Mouse (Mus musculus) hindbrain, embryonic 13.5 days (tissue): Measurements from ENCODE around the gene Senp3. TPM values are rescaled to one million over a fixed set of nuclear protein-coding genes. Genes with fewer than 3 reads are reported as not detected.
A peak's percentile ranks its signal among the peaks of the same experiment; 100 is the strongest.
"Not testable (repeated sequence)": the region's sequence is repeated elsewhere in the genome, so short reads cannot be mapped to it uniquely, and the experiment has no call there.

Source experiments
- ATAC-seq: fragments of 200-750 bp; cut with Nextera tagmentation; 2 replicates; pipeline ENCODE4 v1.8.0; 2017; ENCODE audit warnings: moderate TSS enrichment; ENCODE audit not compliant: low FRiP score
- H3K27ac ChIP-seq: fragments of 300-500 bp; sonication (generic); 2 replicates; pipeline ENCODE4 v1.5.1; 2015; ENCODE audit warnings: inconsistent platforms, mild to moderate bottlenecking, moderate library complexity
- H3K27me3 ChIP-seq: fragments of 300-500 bp; sonication (generic); 2 replicates; pipeline ENCODE4 v1.6.1; 2015; ENCODE audit warnings: mild to moderate bottlenecking, inconsistent platforms
- H3K36me3 ChIP-seq: fragments of 300-500 bp; sonication (generic); 2 replicates; pipeline ENCODE4 v1.6.1; 2015; ENCODE audit warnings: mild to moderate bottlenecking, inconsistent platforms
- H3K4me1 ChIP-seq: fragments of 300-500 bp; sonication (generic); replicated peaks from 2 replicates; pipeline ENCODE4 v1.6.1; 2015; ENCODE audit warnings: inconsistent platforms
- H3K4me2 ChIP-seq: fragments of 300-500 bp; sonication (generic); 2 replicates; pipeline ENCODE4 v1.6.1; 2015; ENCODE audit warnings: inconsistent platforms, mild to moderate bottlenecking, moderate library complexity
- H3K4me3 ChIP-seq: fragments of 300-500 bp; sonication (generic); 2 replicates; pipeline ENCODE4 v1.5.1; 2015; ENCODE audit warnings: mild to moderate bottlenecking, inconsistent platforms
- H3K9ac ChIP-seq: fragments of 300-500 bp; sonication (generic); 2 replicates; pipeline ENCODE4 v1.6.1; 2015; ENCODE audit warnings: mild to moderate bottlenecking, inconsistent platforms
- H3K9me3 ChIP-seq: fragments of 300-500 bp; sonication (generic); 2 replicates; pipeline ENCODE4 v1.6.1; 2016; ENCODE audit warnings: inconsistent platforms
- WGBS: fragments of 180-500 bp; shearing (Covaris S2); methylation state at CpG from one replicate; pipeline ENCODE4 v1.1.7; 2015; 5-methylcytosine and 5-hydroxymethylcytosine counted together
- polyA plus RNA-seq: library from polyadenylated mRNA; unstranded; fragments of >200 nt; fragmentation: Nextera tagmentation; extraction: Ambion mirVana; gene quantifications from 2 replicates; pipeline ENCODE4 v1.2.1, GENCODE M21; 2015

Gene Senp3
- polyA plus RNA-seq = 94.7 and 95.9 TPM in 2 replicates

- peaks cover 34% of the 10 kb centered on the region for H3K36me3 ChIP-seq
- peak within 1 kb of the TSS; percentile 96 for H3K4me2 ChIP-seq
- peaks cover 56% of the 10 kb centered on the region for H3K4me1 ChIP-seq
- peak; percentile 96 for ATAC-seq
- peak within 1 kb of the TSS; percentile 78 for H3K4me3 ChIP-seq
- WGBS = under 1% methylated on average over 79 of the region's 80 CpGs
- no peaks in the 10 kb centered on the region for H3K9me3 ChIP-seq
- H3K27me3 ChIP-seq = peaks cover 5% of the 10 kb centered on the region; the same call in 1 of the 2 replicates
- H3K9ac ChIP-seq = peak within 1 kb of the TSS; percentile 89
- peak within 1 kb of the TSS; percentile 96 for H3K27ac ChIP-seq
Measured at GRCm38 (mm10) chr11:69681314-69682208, at the start of gene Senp3. Gene Senp3, minus strand, starts transcription at chr11:69682084.

DNA sequence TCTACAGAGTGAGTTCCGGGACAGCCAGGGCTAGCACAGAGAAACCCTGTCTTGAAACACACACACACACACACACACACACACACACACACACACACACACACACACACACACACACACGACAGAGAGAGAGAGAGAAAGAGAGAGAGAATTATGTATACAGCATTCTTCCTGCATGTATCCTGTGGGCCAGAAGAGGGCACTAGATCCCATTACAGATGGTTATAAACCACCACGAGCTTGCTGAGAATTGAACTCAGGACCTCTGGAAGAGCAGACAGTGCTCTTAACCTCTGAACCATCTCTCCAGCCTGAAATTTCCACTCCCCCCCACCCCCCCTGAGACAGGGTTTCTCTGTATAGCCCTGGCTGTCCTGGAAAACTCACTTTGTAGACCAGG, 49.5 kb upstream of the Senp3 start:
- H3K9me3 ChIP-seq, H3K27me3 ChIP-seq, H3K4me1 ChIP-seq, ATAC-seq, H3K4me2 ChIP-seq, H3K9ac ChIP-seq, H3K4me3 ChIP-seq, H3K27ac ChIP-seq: not testable (repeated sequence)
- 69% methylated on average over 1 of the region's 3 CpGs for WGBS
- peaks cover 34% of the 10 kb centered on the region for H3K36me3 ChIP-seq

DNA sequence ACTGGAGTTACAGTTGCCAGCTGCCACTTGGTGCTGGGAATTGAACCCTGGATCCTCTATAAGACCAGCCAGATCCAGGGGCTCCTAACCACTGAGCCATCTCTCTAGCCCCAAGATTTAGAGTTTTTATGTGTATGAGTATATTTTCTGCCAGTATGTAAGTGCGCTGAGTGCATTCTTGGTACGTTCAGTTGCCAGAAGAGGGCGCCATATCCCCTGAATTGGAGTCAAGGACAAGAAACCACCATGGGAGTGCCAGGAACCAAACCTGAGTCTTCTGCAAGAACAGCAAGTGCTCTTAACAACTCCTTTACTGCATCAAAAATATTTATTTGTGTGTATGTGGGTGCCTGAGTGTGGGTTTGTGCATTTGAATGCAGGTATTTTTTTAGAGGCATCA, 47.2 kb upstream of the Senp3 start:
- Histone ChIP-seq H3K9me3 (0 out of 2 replicates have a peak, but pooled peaks cover 5% of the 10 kb centered on the region), H3K27me3 (no peaks in the 10 kb centered on the region), H3K4me2 (no peak overlapping the region), H3K4me1 (no peaks in the 10 kb centered on the region), H3K27ac (no peak overlapping the region), H3K9ac (no peak overlapping the region), H3K36me3 (peaks cover 10% of the 10 kb centered on the region), H3K4me3 (no peak overlapping the region)
- WGBS = 14% methylated on average over 3 of the region's 3 CpGs
- ATAC-seq = no peak

DNA sequence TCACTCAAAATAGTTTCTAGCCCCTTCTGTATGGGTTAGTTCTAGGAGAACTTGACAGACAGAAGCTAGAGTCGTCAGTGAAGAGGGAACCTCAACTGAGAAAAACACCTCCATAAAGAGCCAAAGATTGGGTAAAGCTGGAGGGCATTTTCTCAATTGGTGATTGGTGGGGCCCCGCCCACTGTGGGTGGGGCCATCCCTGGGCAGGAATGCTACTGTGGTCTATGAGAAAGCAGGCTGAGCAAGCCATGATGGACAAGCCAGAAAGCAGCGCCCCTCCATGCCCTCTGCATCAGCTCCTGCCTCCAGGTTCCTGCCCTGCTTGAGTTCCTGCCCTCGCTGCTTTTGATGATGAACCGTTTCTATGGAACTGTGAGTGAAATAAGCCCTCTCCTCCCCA, 44.1 kb upstream of the Senp3 start:
- no peaks in the 10 kb centered on the region for H3K4me1 ChIP-seq
- no peak overlapping the region for H3K4me3 ChIP-seq
- no peaks in the 10 kb centered on the region for H3K36me3 ChIP-seq
- WGBS = 38% methylated on average over 5 of the region's 5 CpGs
- no peak overlapping the region for H3K9ac ChIP-seq
- no peaks in the 10 kb centered on the region for H3K27me3 ChIP-seq
- no peak for ATAC-seq
- no peak overlapping the region for H3K4me2 ChIP-seq
- 0 out of 2 replicates have a peak, but pooled peaks cover 5% of the 10 kb centered on the region for H3K9me3 ChIP-seq
- no peak overlapping the region for H3K27ac ChIP-seq

GRCm38 (mm10) chr11:69723074-69723473, 41.2 kb upstream of the Senp3 start:
- Histone ChIP-seq H3K36me3 (no peaks in the 10 kb centered on the region), H3K27me3 (no peaks in the 10 kb centered on the region), H3K9me3 (no peaks in the 10 kb centered on the region), H3K9ac (no peak overlapping the region), H3K4me2 (no peak overlapping the region), H3K27ac (no peak overlapping the region), H3K4me3 (no peak overlapping the region), H3K4me1 (no peaks in the 10 kb centered on the region)
- 52% methylated on average over 2 of the region's 2 CpGs for WGBS
- ATAC-seq = no peak

- H3K27ac ChIP-seq = no peak overlapping the region
- no peaks in the 10 kb centered on the region for H3K36me3 ChIP-seq
- H3K4me3 ChIP-seq = no peak overlapping the region
- ATAC-seq = no peak
- H3K4me1 ChIP-seq = 0 out of 2 replicates have a peak, but pooled peaks cover 2% of the 10 kb centered on the region
- H3K9me3 ChIP-seq = no peaks in the 10 kb centered on the region
- WGBS = 82% methylated on average over 6 of the region's 6 CpGs
- H3K9ac ChIP-seq = no peak overlapping the region
- H3K4me2 ChIP-seq = no peak overlapping the region
- no peaks in the 10 kb centered on the region for H3K27me3 ChIP-seq
Measured at GRCm38 (mm10) chr11:69720852-69721251, 39.0 kb upstream of the Senp3 start.

GRCm38 (mm10) chr11:69719423-69719822, 37.5 kb upstream of the Senp3 start:
- Histone ChIP-seq H3K9me3 (no peaks in the 10 kb centered on the region), H3K27ac (no peak overlapping the region), H3K4me2 (no peak overlapping the region), H3K36me3 (no peaks in the 10 kb centered on the region), H3K27me3 (no peaks in the 10 kb centered on the region), H3K4me1 (0 out of 2 replicates have a peak, but pooled peaks cover 3% of the 10 kb centered on the region), H3K4me3 (no peak overlapping the region), H3K9ac (no peak overlapping the region)
- ATAC-seq = no peak
- 74% methylated on average over 6 of the region's 6 CpGs for WGBS

DNA sequence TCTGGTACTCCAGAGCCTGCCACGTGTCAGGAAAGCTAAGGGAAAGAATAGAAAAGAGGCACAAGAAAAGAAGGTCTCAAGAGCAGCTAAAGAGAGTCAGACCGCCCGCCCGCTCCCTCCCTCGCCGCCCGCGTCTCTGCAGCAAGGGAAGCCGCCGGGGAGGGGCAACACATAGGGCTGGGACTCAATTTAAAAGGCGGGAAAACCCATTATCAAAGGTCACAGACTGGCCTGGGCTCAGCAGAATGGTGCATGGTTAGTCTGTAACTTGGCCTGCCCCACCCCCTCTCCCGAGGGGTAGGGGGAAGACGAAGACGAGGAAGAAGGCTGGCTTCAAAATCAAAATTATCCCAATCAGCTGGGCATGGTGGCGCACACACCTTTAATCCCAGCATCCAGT, 36.8 kb upstream of the Senp3 start:
- Histone ChIP-seq H3K27me3 (no peaks in the 10 kb centered on the region), H3K27ac (no peak overlapping the region), H3K4me3 (no peak overlapping the region), H3K4me2 (no peak overlapping the region), H3K4me1 (0 out of 2 replicates have a peak, but pooled peaks cover 3% of the 10 kb centered on the region), H3K9me3 (no peaks in the 10 kb centered on the region), H3K9ac (peak overlapping the region; percentile 36; the same call in 1 of the 2 replicates), H3K36me3 (no peaks in the 10 kb centered on the region)
- WGBS = 24% methylated on average over 15 of the region's 15 CpGs
- no peak for ATAC-seq

- H3K27me3 ChIP-seq = no peaks in the 10 kb centered on the region
- 71% methylated on average over 4 of the region's 4 CpGs for WGBS
- H3K36me3 ChIP-seq = no peaks in the 10 kb centered on the region
- H3K4me1 ChIP-seq = 0 out of 2 replicates have a peak, but pooled peaks cover 3% of the 10 kb centered on the region
- no peaks in the 10 kb centered on the region for H3K9me3 ChIP-seq
- H3K9ac ChIP-seq = no peak overlapping the region
- no peak overlapping the region for H3K4me3 ChIP-seq
- no peak overlapping the region for H3K4me2 ChIP-seq
- no peak for ATAC-seq
- H3K27ac ChIP-seq = no peak overlapping the region
Measured at GRCm38 (mm10) chr11:69716953-69717352, 35.1 kb upstream of the Senp3 start.

- Histone ChIP-seq H3K36me3 (no peaks in the 10 kb centered on the region), H3K27me3 (no peaks in the 10 kb centered on the region), H3K4me1 (0 out of 2 replicates have a peak, but pooled peaks cover 3% of the 10 kb centered on the region), H3K9me3 (no peaks in the 10 kb centered on the region), H3K4me3 (no peak overlapping the region), H3K27ac (no peak overlapping the region), H3K4me2 (no peak overlapping the region), H3K9ac (no peak overlapping the region)
- 17% methylated on average over 5 of the region's 5 CpGs for WGBS
- ATAC-seq = no peak
Measured at GRCm38 (mm10) chr11:69715929-69716328, 34.0 kb upstream of the Senp3 start.

GRCm38 (mm10) chr11:69715482-69715881, 33.6 kb upstream of the Senp3 start:
- H3K27me3 ChIP-seq = no peaks in the 10 kb centered on the region
- H3K36me3 ChIP-seq = no peaks in the 10 kb centered on the region
- H3K27ac ChIP-seq = no peak overlapping the region
- no peak overlapping the region for H3K9ac ChIP-seq
- H3K9me3 ChIP-seq = no peaks in the 10 kb centered on the region
- H3K4me3 ChIP-seq = no peak overlapping the region
- ATAC-seq = no peak
- H3K4me2 ChIP-seq = no peak overlapping the region
- H3K4me1 ChIP-seq = 0 out of 2 replicates have a peak, but pooled peaks cover 3% of the 10 kb centered on the region
- WGBS = 60% methylated on average over 9 of the region's 9 CpGs

GRCm38 (mm10) chr11:69714636-69715329, 32.9 kb upstream of the Senp3 start:
- WGBS = 70% methylated on average over 18 of the region's 18 CpGs
- Histone ChIP-seq H3K9me3 (no peaks in the 10 kb centered on the region), H3K4me1 (0 out of 2 replicates have a peak, but pooled peaks cover 5% of the 10 kb centered on the region), H3K9ac (no peak overlapping the region), H3K4me2 (no peak overlapping the region), H3K4me3 (no peak overlapping the region), H3K36me3 (no peaks in the 10 kb centered on the region), H3K27me3 (no peaks in the 10 kb centered on the region), H3K27ac (no peak overlapping the region)
- ATAC-seq = no peak
